Mouse (Mus musculus): ENCODE measurements at regions not wholly inside any gene's neighbourhood (a gene's known extent, or its start where the extent isn't known, plus 50 kb on each side); places are given as distances from the start of the nearest gene placed in this dataset.

DNA sequence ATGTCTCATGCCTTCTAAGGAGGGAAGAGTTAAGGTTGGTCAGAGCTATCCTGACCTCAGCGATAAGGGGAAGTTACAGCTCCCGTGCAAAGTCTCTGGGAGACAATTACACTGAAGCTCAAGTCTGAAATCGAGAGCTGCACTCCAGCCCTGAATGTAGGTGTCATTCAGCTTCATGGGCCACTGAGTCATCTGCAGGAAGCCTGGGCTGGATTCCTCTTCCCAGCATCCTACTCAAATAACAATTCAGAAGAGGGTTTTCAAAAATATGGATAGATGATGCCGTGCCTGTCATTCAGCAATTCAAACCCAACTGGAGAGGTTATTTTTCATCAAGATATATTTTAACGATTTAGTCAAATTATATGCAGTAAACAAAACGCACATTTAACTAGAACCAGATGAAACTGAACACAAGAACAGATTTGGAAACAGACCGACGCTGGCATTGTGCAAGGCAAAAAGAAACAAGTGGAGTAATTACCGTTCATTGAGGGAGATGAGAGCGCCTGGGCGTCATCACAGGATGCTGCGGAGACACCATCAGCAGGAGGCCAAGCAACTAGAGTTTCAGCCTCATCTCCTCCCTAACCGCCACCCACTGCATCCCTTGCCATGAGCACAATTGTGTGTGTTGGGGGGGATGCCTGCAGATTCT lies 57.8 kb upstream of the Cfap46 start:
- DNase-seq (ENCODE audit: low read depth, low spot score): no peak

- peak; percentile 12 for DNase-seq (ENCODE audit: low read depth, low spot score)
Measured at GRCm38 (mm10) chr7:139746803-139747202, 63.2 kb upstream of the Cfap46 start.

GRCm38 (mm10) chr7:139747290-139748067 lies 63.9 kb upstream of the Cfap46 start:
- no peak for DNase-seq (ENCODE audit: low read depth, low spot score)

GRCm38 (mm10) chr7:139755004-139755403 lies 71.4 kb upstream of the Cfap46 start:
- DNase-seq (ENCODE audit: low read depth, low spot score): no peak

- DNase-seq (ENCODE audit: low read depth, low spot score): no peak
Measured at GRCm38 (mm10) chr7:139762522-139762921, 71.5 kb upstream of the Adgra1 start.

DNA sequence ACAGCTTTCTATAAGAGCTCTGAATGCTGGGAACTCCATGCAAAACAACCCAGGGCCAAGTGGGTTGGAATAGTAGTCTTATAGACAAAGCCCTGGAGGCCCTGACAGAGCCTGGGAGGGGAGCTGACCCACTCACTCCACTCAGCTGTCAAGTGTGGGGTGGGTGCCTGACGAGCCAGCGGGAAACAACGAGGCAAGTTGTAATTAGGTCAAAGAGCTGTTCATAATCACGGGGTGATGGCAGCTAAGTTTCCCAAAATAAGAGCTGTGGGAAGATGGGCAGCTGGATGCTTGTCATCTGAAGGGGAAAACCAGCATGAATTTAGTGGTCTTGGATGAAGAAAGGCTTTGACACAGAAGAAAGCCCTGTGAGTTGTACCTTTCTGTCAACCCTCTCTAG lies 70.7 kb upstream of the Adgra1 start:
- no peak for DNase-seq (ENCODE audit: low read depth, low spot score)

GRCm38 (mm10) chr7:139766296-139766695 lies 67.7 kb upstream of the Adgra1 start:
- no peak for DNase-seq (ENCODE audit: low read depth, low spot score)

GRCm38 (mm10) chr7:139769167-139769566 lies 64.8 kb upstream of the Adgra1 start:
- peak; percentile 12 for DNase-seq (ENCODE audit: low read depth, low spot score)

- no peak for DNase-seq (ENCODE audit: low read depth, low spot score)
Measured at GRCm38 (mm10) chr7:139777243-139777642, 56.7 kb upstream of the Adgra1 start.

DNA sequence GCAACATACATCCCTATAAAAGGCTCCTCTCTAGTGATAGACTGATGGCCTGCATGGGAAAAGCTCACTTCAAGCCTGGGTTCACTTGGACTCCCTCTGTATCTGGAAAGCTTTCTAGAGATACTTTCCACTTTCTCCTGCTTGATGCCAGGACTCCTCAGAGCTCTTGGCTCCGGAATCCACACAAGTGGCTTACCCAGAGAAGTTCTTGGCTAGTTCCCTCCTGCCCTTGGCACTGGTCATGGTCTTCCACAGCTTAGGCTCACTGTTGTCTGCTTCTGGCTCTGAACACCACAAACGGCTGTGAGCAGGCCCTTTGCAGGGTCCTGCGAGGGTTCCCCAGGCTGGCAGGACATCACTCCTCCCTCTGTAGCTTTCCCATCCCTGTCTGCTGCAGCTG lies 54.1 kb upstream of the Adgra1 start:
- DNase-seq (ENCODE audit: low read depth, low spot score): no peak

- no peak for DNase-seq (ENCODE audit: low read depth, low spot score)
Measured at GRCm38 (mm10) chr7:139781513-139781912, 52.5 kb upstream of the Adgra1 start.

All from forelimb bud, embryonic 11.5 days (tissue).